Mouse (Mus musculus) neural tube, embryonic 11.5 days (tissue): ENCODE results near the gene Tfcp2. TPM values are rescaled to one million over a fixed set of nuclear protein-coding genes. Genes with fewer than 3 reads are reported as not detected.

ENCODE experiments used
- ATAC-seq: fragments of 200-750 bp; cut with Nextera tagmentation; 2 replicates; pipeline ENCODE4 v1.8.0; 2017; ENCODE audit warnings: moderate number of reproducible peaks, mild to moderate bottlenecking, moderate TSS enrichment, moderate library complexity; ENCODE audit not compliant: insufficient read depth, low FRiP score, low TSS enrichment
- DNase-seq: peaks from one replicate; pipeline ENCODE4 v3.0.0-alpha.2; 2015; ENCODE audit warnings: low spot score
- H3K27ac ChIP-seq: fragments of 300-500 bp; sonication (generic); 2 replicates; pipeline ENCODE4 v1.5.1; 2014; ENCODE audit warnings: low read depth, mild to moderate bottlenecking, low read length
- H3K27me3 ChIP-seq: fragments of 300-500 bp; sonication (generic); 2 replicates; pipeline ENCODE4 v1.6.1; 2014; ENCODE audit warnings: mild to moderate bottlenecking, low read length, mixed read lengths; ENCODE audit not compliant: control insufficient read depth, insufficient read depth
- H3K36me3 ChIP-seq: fragments of 300-500 bp; sonication (generic); 2 replicates; pipeline ENCODE4 v1.6.1; 2014; ENCODE audit warnings: mild to moderate bottlenecking, low read length, moderate library complexity, mixed read lengths; ENCODE audit not compliant: control insufficient read depth, insufficient read depth
- H3K4me1 ChIP-seq: fragments of 300-500 bp; sonication (generic); 2 replicates; pipeline ENCODE4 v1.6.1; 2014; ENCODE audit warnings: low read length, mixed read lengths; ENCODE audit not compliant: control insufficient read depth, insufficient read depth
- H3K4me2 ChIP-seq: fragments of 300-500 bp; sonication (generic); 2 replicates; pipeline ENCODE4 v1.6.1; 2014; ENCODE audit warnings: low read depth, mild to moderate bottlenecking, moderate library complexity
- H3K4me3 ChIP-seq: fragments of 300-500 bp; sonication (generic); 2 replicates; pipeline ENCODE4 v1.5.1; 2014; ENCODE audit warnings: low read depth, low read length
- H3K9ac ChIP-seq: fragments of 300-500 bp; sonication (generic); 2 replicates; pipeline ENCODE4 v1.6.1; 2014; ENCODE audit warnings: mild to moderate bottlenecking, low read length
- H3K9me3 ChIP-seq: fragments of 300-500 bp; sonication (generic); 2 replicates; pipeline ENCODE4 v1.6.1; 2016; ENCODE audit warnings: low read length; ENCODE audit not compliant: control insufficient read depth
- WGBS: fragments of 180-500 bp; shearing (Covaris S2); extraction: QIAGEN DNeasy Blood & Tissue Kit; methylation state at CpG from one replicate; pipeline ENCODE4 v1.1.7; 2014; 5-methylcytosine and 5-hydroxymethylcytosine counted together
- polyA plus RNA-seq: library from polyadenylated mRNA; unstranded; fragments of >200 nt; fragmentation: Nextera tagmentation; extraction: Ambion mirVana; gene quantifications from 2 replicates; pipeline ENCODE4 v1.2.1, GENCODE M21; 2014

The Tfcp2 gene
- polyA plus RNA-seq, 1 experiment from 2014 or later = 30.2 TPM

DNA sequence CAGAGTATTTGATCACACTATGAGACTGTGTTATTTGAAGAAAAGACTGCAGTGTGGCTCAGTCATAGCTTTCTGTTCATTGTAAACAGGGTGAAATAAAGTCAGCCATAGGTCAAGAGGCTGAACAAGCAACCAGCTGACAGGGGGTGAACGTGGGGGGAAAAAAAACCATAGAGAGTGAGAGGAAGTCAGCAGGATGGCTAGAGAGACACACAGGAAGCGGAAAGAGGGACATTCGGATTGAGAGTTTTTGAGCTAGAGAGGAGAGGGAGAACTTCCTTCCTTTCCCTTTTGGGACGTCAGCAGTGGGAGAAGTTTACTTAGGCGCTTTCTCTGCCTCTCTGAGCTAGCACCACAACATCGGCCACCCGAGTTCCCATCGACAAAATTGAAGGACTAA is 38.6 kb upstream of the Tfcp2 start:
- H3K4me2 ChIP-seq = no peak overlapping the region
- 71% methylated on average over 8 of the region's 8 CpGs for WGBS
- H3K27ac ChIP-seq = no peak overlapping the region
- no peak overlapping the region for H3K9ac ChIP-seq
- no peaks in the 10 kb centered on the region for H3K27me3 ChIP-seq
- ATAC-seq = no peak
- H3K4me1 ChIP-seq = no peaks in the 10 kb centered on the region
- H3K4me3 ChIP-seq = no peak overlapping the region
- DNase-seq = no peak
- no peaks in the 10 kb centered on the region for H3K9me3 ChIP-seq
- H3K36me3 ChIP-seq = peaks cover 3% of the 10 kb centered on the region; the same call in 1 of the 2 replicates

DNA sequence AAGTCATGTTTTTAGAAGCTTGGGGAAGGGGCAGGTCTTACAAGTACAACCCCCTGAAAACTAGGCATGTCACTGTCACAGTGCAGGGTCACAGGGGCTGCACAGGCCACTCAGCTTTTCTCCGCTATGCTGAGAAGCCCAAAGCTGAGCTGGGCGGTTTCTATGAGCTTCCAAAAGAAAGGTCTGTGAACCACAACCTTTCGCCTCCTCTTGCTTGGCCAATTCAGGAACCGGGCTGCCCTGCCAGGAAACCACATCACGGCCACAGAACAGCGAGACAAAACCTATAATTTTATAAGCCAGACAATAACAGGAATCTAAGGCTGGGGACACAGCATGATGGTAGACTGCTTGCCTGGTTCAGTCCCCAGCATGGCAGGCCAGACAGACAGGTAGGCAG is 36.5 kb upstream of the Tfcp2 start:
- H3K9ac ChIP-seq = no peak overlapping the region
- no peaks in the 10 kb centered on the region for H3K4me1 ChIP-seq
- no peak overlapping the region for H3K4me3 ChIP-seq
- 77% methylated on average over 6 of the region's 6 CpGs for WGBS
- H3K36me3 ChIP-seq = peaks cover 3% of the 10 kb centered on the region; the same call in 1 of the 2 replicates
- ATAC-seq = no peak
- no peaks in the 10 kb centered on the region for H3K27me3 ChIP-seq
- no peak overlapping the region for H3K27ac ChIP-seq
- H3K9me3 ChIP-seq = no peaks in the 10 kb centered on the region
- H3K4me2 ChIP-seq = no peak overlapping the region
- no peak for DNase-seq

DNA sequence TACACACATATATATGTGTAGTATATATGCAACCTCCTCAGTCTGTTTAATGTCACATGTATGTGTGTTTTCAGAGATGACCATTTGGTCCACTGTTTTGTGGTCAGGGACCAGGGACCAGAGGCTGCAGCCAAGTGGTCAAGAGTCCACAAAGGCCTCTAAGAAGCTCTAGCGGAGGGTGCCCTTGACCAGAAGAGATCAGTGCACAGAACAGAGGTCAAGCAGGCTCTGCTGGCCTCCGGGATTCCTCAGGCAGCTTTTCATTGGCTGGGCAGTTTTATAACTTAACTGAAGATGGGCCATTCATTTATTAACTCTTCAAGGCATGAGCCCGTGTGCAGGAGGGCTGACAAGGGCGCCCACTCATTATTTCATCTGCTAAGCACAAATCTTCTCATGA is 35.4 kb upstream of the Tfcp2 start:
- H3K4me1 ChIP-seq = no peaks in the 10 kb centered on the region
- no peaks in the 10 kb centered on the region for H3K9me3 ChIP-seq
- 77% methylated on average over 4 of the region's 4 CpGs for WGBS
- H3K36me3 ChIP-seq = peaks cover 3% of the 10 kb centered on the region; the same call in 1 of the 2 replicates
- no peak overlapping the region for H3K4me3 ChIP-seq
- DNase-seq = no peak
- H3K9ac ChIP-seq = no peak overlapping the region
- no peak for ATAC-seq
- H3K27me3 ChIP-seq = no peaks in the 10 kb centered on the region
- H3K27ac ChIP-seq = no peak overlapping the region
- H3K4me2 ChIP-seq = no peak overlapping the region

DNA sequence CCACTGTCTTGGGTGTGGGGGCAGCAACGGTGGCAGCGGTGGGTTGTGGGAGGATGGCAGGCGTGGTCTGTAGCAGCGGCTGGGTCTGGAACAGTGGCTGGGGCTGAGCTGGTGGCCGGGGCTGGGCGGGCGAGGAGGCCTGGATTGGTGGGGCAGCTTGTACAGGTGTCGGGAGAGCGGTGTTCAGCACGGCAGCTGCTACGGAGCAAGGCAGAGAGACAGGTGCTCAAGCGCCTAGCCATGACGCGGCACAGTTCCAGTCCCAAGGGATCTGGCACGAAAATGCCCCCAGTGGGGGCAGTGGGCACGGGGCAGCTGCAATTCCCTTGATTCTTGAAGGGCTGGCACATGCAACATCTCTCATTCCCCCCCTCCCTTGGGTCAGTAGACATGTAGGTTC is 34.1 kb upstream of the Tfcp2 start:
- Histone ChIP-seq H3K9me3 (no peaks in the 10 kb centered on the region), H3K27ac (no peak overlapping the region), H3K27me3 (no peaks in the 10 kb centered on the region), H3K4me1 (no peaks in the 10 kb centered on the region), H3K36me3 (peaks cover 3% of the 10 kb centered on the region; the same call in 1 of the 2 replicates), H3K4me3 (no peak overlapping the region), H3K9ac (no peak overlapping the region), H3K4me2 (no peak overlapping the region)
- ATAC-seq (no peak), DNase-seq (no peak)
- WGBS = 93% methylated on average over 16 of the region's 16 CpGs

DNA sequence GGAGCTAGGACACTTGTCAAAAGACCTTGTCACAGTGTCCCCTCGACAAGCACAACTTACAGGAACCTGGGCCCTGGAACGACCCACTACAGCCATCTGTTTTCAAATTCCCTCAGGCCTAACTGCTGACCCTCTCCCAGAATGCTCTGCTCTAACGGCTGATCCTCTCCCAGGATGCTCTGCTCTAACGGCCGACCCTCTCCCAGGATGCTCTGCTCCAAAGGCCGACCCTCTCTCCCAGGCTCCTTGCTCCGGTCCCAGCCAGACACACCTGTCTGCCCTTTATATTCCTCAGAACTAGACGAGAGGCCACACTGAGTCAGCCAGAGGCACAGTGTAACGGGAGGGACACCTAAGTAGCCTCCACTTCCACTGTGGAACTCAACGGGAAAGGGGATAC is 28.3 kb upstream of the Tfcp2 start:
- H3K9ac ChIP-seq = no peak overlapping the region

DNA sequence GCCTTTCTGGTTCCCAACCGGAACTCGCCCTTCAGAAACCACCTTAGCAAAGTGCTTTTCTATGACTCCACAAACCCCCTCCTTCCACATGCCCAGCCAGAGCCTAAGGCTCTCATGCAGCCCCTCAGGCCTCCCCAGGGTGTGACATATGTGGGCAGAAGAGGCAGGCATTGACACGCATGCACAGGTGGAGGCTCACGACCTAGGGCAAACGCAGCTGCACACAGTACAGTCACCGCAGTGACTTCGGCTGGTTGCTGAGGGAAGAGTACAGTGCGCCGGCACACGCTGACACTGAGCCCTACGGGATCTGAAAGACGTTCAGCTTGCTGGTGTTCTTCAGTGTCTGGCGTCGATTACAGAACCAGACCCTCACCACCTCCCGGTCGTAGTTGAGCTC is 26.2 kb upstream of the Tfcp2 start:
- no peak overlapping the region for H3K4me3 ChIP-seq
- DNase-seq (no peak), ATAC-seq (no peak)
- no peak overlapping the region for H3K9ac ChIP-seq
- no peaks in the 10 kb centered on the region; the same call in 1 of the 2 replicates for H3K36me3 ChIP-seq
- no peak overlapping the region for H3K27ac ChIP-seq
- H3K4me1 ChIP-seq = no peaks in the 10 kb centered on the region
- WGBS = 77% methylated on average over 16 of the region's 16 CpGs
- no peaks in the 10 kb centered on the region for H3K27me3 ChIP-seq
- no peak overlapping the region for H3K4me2 ChIP-seq
- no peaks in the 10 kb centered on the region for H3K9me3 ChIP-seq

More for the DNA sequence above, 28.3 kb upstream of the Tfcp2 start:
- no peaks in the 10 kb centered on the region for H3K4me1 ChIP-seq
- no peak overlapping the region for H3K4me3 ChIP-seq
- ATAC-seq (no peak), DNase-seq (no peak)
- no peak overlapping the region for H3K27ac ChIP-seq
- no peaks in the 10 kb centered on the region; the same call in 1 of the 2 replicates for H3K36me3 ChIP-seq
- H3K4me2 ChIP-seq = no peak overlapping the region
- WGBS = 90% methylated on average over 10 of the region's 10 CpGs
- no peaks in the 10 kb centered on the region for H3K27me3 ChIP-seq
- no peaks in the 10 kb centered on the region for H3K9me3 ChIP-seq

DNA sequence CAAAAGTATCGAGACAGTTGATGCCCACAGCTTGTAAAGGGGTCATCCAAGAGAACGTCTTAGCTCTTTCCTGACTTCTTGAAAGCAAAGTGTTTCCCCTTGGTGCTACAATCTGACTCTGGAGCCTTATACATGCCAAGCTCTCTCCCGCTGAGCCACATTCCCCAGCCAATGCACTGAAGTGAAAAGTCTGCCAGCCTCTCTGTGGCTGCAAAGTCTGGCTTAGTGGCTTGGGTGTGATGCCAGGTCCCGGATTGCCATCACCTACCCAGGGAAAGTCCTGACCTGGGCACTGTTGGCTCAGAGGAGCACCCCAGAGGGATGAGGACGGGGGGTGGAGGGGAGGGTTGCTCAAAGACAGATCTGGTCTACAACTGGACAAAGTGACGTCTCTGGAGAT is 25.0 kb upstream of the Tfcp2 start:
- no peaks in the 10 kb centered on the region for H3K27me3 ChIP-seq
- no peaks in the 10 kb centered on the region for H3K9me3 ChIP-seq
- H3K36me3 ChIP-seq = no peaks in the 10 kb centered on the region; the same call in 1 of the 2 replicates
- no peak for ATAC-seq
- H3K4me1 ChIP-seq = no peaks in the 10 kb centered on the region
- DNase-seq = no peak
- H3K4me3 ChIP-seq = no peak overlapping the region
- H3K27ac ChIP-seq = no peak overlapping the region
- H3K9ac ChIP-seq = no peak overlapping the region
- 83% methylated on average over 6 of the region's 6 CpGs for WGBS
- H3K4me2 ChIP-seq = no peak overlapping the region

DNA sequence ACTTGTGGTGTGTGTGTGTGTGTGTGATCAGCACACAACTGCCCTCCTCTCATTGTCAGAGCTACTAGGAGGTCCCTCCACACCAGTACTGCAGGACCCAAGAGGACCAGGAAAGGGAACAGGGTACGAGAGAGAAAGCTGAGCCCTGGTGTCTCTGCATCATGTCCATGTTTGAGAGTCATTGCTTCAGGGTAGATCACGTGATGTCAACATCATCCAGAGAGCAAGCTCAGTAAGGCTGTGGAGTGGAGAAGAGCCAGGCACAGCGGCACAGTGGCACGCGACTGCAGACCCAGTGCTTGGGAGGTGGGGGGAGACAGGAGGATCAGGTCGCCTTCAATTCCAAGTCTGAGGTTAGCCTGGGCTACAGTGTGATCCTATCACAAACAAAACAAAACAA is 24.6 kb upstream of the Tfcp2 start:
- H3K9me3 ChIP-seq = no peaks in the 10 kb centered on the region
- ATAC-seq (no peak), DNase-seq (no peak)
- H3K36me3 ChIP-seq = no peaks in the 10 kb centered on the region; the same call in 1 of the 2 replicates
- 85% methylated on average over 6 of the region's 6 CpGs for WGBS
- no peak overlapping the region for H3K4me3 ChIP-seq
- H3K27ac ChIP-seq = no peak overlapping the region
- H3K9ac ChIP-seq = no peak overlapping the region
- no peaks in the 10 kb centered on the region for H3K4me1 ChIP-seq
- no peaks in the 10 kb centered on the region for H3K27me3 ChIP-seq
- H3K4me2 ChIP-seq = no peak overlapping the region

DNA sequence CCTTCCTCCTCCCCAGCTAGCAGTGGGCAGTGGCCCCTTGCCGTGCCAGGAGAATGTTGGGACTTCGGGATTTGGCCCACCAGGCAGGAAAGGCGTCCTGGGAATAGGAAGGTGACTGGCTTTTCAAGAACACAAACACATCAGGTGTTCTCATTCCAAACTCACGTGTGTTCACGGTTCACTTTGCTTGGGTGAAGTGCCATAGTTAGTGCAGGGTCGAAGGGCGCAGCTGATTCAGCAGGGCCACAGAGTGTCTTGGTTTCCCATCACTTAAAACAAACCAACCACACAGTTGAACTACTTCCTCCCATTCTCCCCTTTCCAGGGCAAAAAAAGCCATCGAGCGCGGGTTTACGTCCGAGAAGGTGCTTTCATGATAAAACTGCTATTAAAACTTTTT is 23.6 kb upstream of the Tfcp2 start:
- Histone ChIP-seq H3K4me3 (no peak overlapping the region), H3K36me3 (no peaks in the 10 kb centered on the region; the same call in 1 of the 2 replicates), H3K27me3 (no peaks in the 10 kb centered on the region), H3K9ac (no peak overlapping the region), H3K9me3 (no peaks in the 10 kb centered on the region), H3K27ac (no peak overlapping the region), H3K4me1 (no peaks in the 10 kb centered on the region), H3K4me2 (no peak overlapping the region)
- ATAC-seq (no peak), DNase-seq (no peak)
- 90% methylated on average over 12 of the region's 12 CpGs for WGBS
